Mouse (Mus musculus): ENCODE data around the gene Szrd1. TPM values are rescaled to one million over a fixed set of nuclear protein-coding genes. Genes with fewer than 3 reads are reported as not detected.
"Not testable (repeated sequence)": the region's sequence is repeated elsewhere in the genome, so short reads cannot be mapped to it uniquely, and the experiment has no call there.

The Szrd1 gene
- polyA plus RNA-seq, 1 experiment from 2014 or later, result 13.2 TPM

DNA sequence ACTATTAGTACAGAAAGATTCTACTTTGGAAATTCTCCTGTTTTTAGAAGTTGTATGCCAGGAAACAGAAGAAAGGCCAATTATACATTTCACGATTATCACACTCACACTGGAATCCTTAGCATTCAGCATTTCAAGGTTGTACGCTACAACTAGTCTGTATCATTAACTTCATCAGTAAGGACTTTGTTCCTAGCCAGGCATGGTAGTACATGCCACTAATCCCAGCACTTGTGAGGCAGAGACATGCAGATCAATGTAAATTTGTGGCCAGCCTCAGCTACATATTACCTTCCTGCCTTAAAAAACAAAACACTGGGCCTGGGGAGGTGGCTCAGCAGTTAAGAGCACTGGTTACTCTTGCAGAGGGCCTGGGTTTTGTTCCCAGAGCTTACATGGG lies 19.0 kb upstream of the Szrd1 start:
- 94% methylated on average over 2 of the region's 2 CpGs for WGBS

DNA sequence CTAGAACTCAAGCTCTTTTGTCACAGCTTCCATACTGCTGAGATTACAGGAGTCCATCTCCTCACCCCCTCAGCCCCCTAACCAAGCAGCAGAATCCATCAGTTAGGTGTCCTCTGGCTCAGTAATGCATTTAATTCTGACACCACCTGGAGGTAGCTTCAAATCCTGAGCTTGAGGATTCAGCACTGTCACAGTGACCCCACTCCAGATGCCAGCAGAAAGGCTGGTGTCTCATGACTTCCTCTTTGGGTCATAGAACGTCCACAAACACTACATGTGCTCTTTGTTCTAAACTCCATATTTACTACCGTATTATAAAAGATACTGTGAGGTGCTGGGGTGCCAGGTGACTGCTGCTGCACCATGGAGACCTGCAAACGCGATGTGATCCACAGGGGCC lies 17.9 kb upstream of the Szrd1 start:
- no peaks in the 10 kb centered on the region for H3K9me3 ChIP-seq (ENCODE audit: control insufficient read depth, low read length)
- no peak overlapping the region for H3K9ac ChIP-seq (replicated peaks; ENCODE audit: low read depth, low read length)
- H3K27me3 ChIP-seq (ENCODE audit: control insufficient read depth, insufficient read depth, low read length), result no peaks in the 10 kb centered on the region
- no peak overlapping the region for H3K4me2 ChIP-seq (ENCODE audit: low read depth, low read length)
- H3K4me3 ChIP-seq (ENCODE audit: low read depth, low read length), result no peak overlapping the region
- H3K36me3 ChIP-seq (ENCODE audit: control insufficient read depth, insufficient read depth, low read length), result no peaks in the 10 kb centered on the region
- H3K4me1 ChIP-seq (ENCODE audit: control insufficient read depth, insufficient read depth, low read length), result no peaks in the 10 kb centered on the region; the same call in 1 of the 2 replicates
- 72% methylated on average over 4 of the region's 4 CpGs for WGBS
- ATAC-seq (ENCODE audit: low read depth), result no peak
- no peak overlapping the region for H3K27ac ChIP-seq (ENCODE audit: low read depth, low read length)

More for the DNA sequence above, 19.0 kb upstream of the Szrd1 start:
- Histone ChIP-seq H3K27me3 (ENCODE audit: control insufficient read depth, insufficient read depth, low read length) (no peaks in the 10 kb centered on the region), H3K36me3 (ENCODE audit: control insufficient read depth, insufficient read depth, low read length) (no peaks in the 10 kb centered on the region), H3K4me1 (ENCODE audit: control insufficient read depth, insufficient read depth, low read length) (no peaks in the 10 kb centered on the region; the same call in 1 of the 2 replicates), H3K4me3 (ENCODE audit: low read depth, low read length) (no peak overlapping the region), H3K9ac (replicated peaks; ENCODE audit: low read depth, low read length) (no peak overlapping the region), H3K27ac (ENCODE audit: low read depth, low read length) (no peak overlapping the region), H3K4me2 (ENCODE audit: low read depth, low read length) (no peak overlapping the region), H3K9me3 (ENCODE audit: control insufficient read depth, low read length) (no peaks in the 10 kb centered on the region)
- ATAC-seq (ENCODE audit: low read depth), result no peak

DNA sequence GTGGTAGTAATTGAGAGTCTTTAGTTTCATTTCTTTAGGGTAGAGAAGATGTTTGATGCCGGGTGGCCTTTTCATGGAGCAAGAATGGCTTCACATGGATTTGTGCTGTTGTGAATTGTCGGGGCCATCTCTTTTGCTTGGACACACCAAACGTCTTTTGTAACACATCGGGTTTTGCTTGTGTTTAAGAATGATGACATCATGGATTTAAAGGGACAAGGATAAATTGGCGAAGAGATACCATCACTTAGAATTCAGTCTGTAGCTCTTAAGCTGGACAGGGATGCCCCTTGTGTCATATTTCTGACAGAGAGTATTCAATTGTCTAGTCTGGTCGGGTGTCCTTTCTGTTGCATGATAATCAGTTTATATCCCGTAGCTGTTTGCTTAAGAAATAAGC lies 9.5 kb upstream of the Szrd1 start:
- Histone ChIP-seq H3K9ac (replicated peaks; ENCODE audit: low read depth, low read length) (peak overlapping the region; percentile 96), H3K27ac (ENCODE audit: low read depth, low read length) (no peak overlapping the region)

DNA sequence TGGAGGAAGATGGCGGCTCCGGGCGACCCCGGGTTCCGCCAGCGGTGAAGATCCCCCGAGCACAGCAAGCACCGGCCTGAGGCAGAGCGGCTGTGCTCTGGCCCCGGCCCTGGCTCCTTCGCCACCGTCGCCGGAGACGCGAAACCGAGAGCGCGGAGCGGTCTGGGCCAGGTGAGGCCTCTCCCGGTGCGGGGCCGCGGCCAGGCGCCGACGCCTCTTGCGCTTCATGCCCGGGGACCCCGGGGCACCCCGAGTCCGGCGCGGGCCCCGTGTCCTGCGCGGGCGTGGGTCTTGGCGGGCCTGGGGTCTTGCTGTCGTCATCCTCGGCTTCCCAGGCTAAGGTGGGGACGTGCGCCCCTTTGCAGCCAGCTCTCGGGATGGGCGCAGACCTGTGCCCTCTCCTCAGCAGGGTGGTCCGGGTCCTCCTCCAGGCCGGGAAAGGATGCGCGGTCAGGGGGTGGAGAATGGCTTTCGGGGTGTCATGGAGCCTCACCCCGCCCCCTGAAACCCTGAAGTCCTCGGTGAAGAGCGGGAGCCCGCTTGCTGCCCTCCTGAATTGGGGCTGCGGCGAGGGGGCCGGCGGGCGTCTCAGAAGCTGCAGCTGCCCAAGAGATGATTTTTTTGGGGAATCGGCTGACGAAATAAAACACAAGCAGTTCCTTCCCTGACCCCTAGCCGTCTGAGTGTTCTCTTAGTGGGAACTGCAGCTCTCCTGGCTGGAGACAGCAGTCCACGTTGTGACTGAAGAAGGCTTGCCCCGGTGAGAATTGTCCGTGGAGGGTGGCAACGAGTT lies 8.6 kb upstream of the Szrd1 start:
- under 1% methylated on average over 59 of the region's 66 CpGs for WGBS
- peak; percentile 83 for ATAC-seq (ENCODE audit: low read depth)

More for the DNA sequence above, 9.5 kb upstream of the Szrd1 start:
- Histone ChIP-seq H3K36me3 (ENCODE audit: control insufficient read depth, insufficient read depth, low read length) (no peaks in the 10 kb centered on the region), H3K27me3 (ENCODE audit: control insufficient read depth, insufficient read depth, low read length) (no peaks in the 10 kb centered on the region), H3K4me1 (ENCODE audit: control insufficient read depth, insufficient read depth, low read length) (peaks cover 19% of the 10 kb centered on the region), H3K4me3 (ENCODE audit: low read depth, low read length) (peak overlapping the region; percentile 98), H3K9me3 (ENCODE audit: control insufficient read depth, low read length) (no peaks in the 10 kb centered on the region), H3K4me2 (ENCODE audit: low read depth, low read length) (peak overlapping the region; percentile 55)
- WGBS, result 23% methylated on average over 7 of the region's 7 CpGs
- no peak for ATAC-seq (ENCODE audit: low read depth)

DNA sequence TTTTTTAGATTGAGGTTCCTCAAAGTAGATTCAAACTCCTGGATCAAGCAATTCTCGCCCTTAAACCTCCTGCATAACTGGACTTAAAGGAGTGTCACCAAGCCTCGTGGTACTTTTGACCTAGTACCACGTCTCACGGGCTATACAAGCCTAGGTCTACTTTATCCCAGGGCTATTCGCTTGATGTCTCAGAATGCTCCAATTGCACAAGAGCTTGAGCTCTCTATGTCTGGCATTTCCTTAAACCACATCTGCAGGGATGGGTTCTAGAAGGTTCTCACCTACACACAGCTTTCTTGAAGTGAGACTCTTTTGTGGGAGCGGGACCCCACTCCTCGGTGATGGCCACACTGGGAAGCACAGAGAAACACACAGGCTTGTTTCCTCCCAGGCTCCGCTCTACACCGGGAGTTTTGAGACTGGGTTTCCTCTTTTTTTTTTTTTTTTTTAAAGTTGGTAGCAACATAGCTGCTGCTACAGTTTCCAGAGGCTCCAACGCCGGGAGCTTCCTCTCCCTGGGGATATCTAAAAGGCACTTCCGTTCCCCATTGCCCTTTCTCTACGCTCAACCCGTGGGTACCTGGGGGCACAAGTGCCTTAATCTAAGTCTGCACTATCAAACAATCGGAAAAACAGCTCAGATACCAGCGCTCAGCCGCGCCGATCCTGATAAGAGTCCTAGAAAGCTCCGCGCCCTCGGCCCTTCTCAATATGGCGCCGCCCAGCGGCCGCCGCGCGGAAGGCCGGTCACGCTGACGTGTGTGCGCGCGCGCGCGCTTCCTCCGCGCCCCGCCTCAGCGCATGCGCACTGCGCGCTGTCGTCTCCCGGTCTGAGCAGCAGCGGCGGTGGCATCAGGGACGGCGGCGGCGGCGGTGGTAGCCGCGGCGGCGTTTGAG lies 7.8 kb upstream of the Szrd1 start, which contains the start of gene Fbxo42:
Fbxo42 (plus strand) TSS at position 802 of the 897 bp plus-strand sequence.
- Histone ChIP-seq H3K27me3 (ENCODE audit: control insufficient read depth, insufficient read depth, low read length) (no peaks in the 10 kb centered on the region), H3K9ac (replicated peaks; ENCODE audit: low read depth, low read length) (peak within 1 kb of the TSS; percentile 96), H3K4me2 (ENCODE audit: low read depth, low read length) (peak within 1 kb of the TSS; percentile 55), H3K36me3 (ENCODE audit: control insufficient read depth, insufficient read depth, low read length) (no peaks in the 10 kb centered on the region), H3K4me1 (ENCODE audit: control insufficient read depth, insufficient read depth, low read length) (peaks cover 19% of the 10 kb centered on the region), H3K4me3 (ENCODE audit: low read depth, low read length) (peak within 1 kb of the TSS; percentile 98), H3K9me3 (ENCODE audit: control insufficient read depth, low read length) (no peaks in the 10 kb centered on the region), H3K27ac (ENCODE audit: low read depth, low read length) (peak within 1 kb of the TSS; percentile 89)
- WGBS, result 9% methylated on average over 58 of the region's 58 CpGs
- ATAC-seq (ENCODE audit: low read depth), result peak; percentile 83

More for the DNA sequence above, 8.6 kb upstream of the Szrd1 start:
- Histone ChIP-seq H3K4me2 (ENCODE audit: low read depth, low read length) (peak overlapping the region; percentile 55), H3K4me1 (ENCODE audit: control insufficient read depth, insufficient read depth, low read length) (peaks cover 19% of the 10 kb centered on the region), H3K9me3 (ENCODE audit: control insufficient read depth, low read length) (no peaks in the 10 kb centered on the region), H3K9ac (replicated peaks; ENCODE audit: low read depth, low read length) (peak overlapping the region; percentile 96), H3K27ac (ENCODE audit: low read depth, low read length) (peak overlapping the region; percentile 89), H3K27me3 (ENCODE audit: control insufficient read depth, insufficient read depth, low read length) (no peaks in the 10 kb centered on the region), H3K36me3 (ENCODE audit: control insufficient read depth, insufficient read depth, low read length) (no peaks in the 10 kb centered on the region), H3K4me3 (ENCODE audit: low read depth, low read length) (peak overlapping the region; percentile 98)

DNA sequence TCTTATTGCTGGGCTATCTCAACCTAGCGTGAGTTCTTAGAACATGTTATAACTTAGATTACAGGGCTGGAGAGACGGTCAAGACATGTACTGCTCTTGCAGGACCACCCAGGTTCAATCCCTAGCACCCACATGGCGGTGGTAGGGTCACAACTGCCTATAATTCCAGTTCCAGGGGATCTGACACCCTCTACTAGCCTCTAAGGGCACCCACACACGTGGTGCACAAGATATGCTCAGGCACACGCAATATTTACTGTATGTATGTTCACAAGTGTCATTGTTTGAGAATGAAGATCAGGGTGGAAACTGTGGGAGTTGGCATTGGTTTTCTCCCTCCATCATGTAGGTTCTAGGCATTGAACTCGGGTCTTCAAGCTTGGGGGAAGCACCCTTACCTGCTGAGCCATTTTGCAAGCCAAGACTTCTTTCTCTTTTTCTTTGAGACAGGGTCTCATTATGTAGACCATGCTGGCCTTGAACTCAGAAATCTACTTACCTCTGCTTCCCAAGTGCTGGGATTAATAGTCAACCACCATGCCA lies 7.0 kb upstream of the Szrd1 start:
- H3K36me3 ChIP-seq (ENCODE audit: control insufficient read depth, insufficient read depth, low read length), result no peaks in the 10 kb centered on the region
- ATAC-seq (ENCODE audit: low read depth), result no peak
- H3K27me3 ChIP-seq (ENCODE audit: control insufficient read depth, insufficient read depth, low read length), result no peaks in the 10 kb centered on the region
- no peak overlapping the region for H3K9ac ChIP-seq (replicated peaks; ENCODE audit: low read depth, low read length)
- no peaks in the 10 kb centered on the region for H3K9me3 ChIP-seq (ENCODE audit: control insufficient read depth, low read length)
- H3K4me3 ChIP-seq (ENCODE audit: low read depth, low read length), result no peak overlapping the region
- H3K4me1 ChIP-seq (ENCODE audit: control insufficient read depth, insufficient read depth, low read length), result peaks cover 19% of the 10 kb centered on the region
- no peak overlapping the region for H3K27ac ChIP-seq (ENCODE audit: low read depth, low read length)
- 93% methylated on average over 6 of the region's 6 CpGs for WGBS
- H3K4me2 ChIP-seq (ENCODE audit: low read depth, low read length), result no peak overlapping the region; the same call in 1 of the 2 replicates

DNA sequence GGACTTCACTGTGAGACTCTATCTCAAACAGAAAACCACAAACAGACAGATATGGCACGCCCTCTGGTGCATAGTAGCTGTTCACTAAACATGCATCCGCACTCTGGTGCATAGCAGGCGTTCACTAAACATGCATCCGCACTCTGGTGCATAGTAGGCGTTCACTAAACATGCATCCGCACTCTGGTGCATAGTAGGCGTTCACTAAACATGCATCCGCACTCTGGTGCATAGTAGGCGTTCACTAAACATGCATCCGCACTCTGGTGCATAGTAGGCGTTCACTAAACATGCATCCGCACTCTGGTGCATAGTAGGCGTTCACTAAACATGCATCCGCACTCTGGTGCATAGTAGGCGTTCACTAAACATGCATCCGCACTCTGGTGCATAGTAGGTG lies 5.5 kb upstream of the Szrd1 start:
- H3K4me2 ChIP-seq (ENCODE audit: low read depth, low read length); H3K27me3 ChIP-seq (ENCODE audit: control insufficient read depth, insufficient read depth, low read length); H3K9me3 ChIP-seq (ENCODE audit: control insufficient read depth, low read length); ATAC-seq (ENCODE audit: low read depth); H3K36me3 ChIP-seq (ENCODE audit: control insufficient read depth, insufficient read depth, low read length); H3K27ac ChIP-seq (ENCODE audit: low read depth, low read length); H3K4me3 ChIP-seq (ENCODE audit: low read depth, low read length); H3K9ac ChIP-seq (replicated peaks; ENCODE audit: low read depth, low read length): not testable (repeated sequence)
- 97% methylated on average over 7 of the region's 16 CpGs for WGBS
- H3K4me1 ChIP-seq (ENCODE audit: control insufficient read depth, insufficient read depth, low read length), result peaks cover 19% of the 10 kb centered on the region

DNA sequence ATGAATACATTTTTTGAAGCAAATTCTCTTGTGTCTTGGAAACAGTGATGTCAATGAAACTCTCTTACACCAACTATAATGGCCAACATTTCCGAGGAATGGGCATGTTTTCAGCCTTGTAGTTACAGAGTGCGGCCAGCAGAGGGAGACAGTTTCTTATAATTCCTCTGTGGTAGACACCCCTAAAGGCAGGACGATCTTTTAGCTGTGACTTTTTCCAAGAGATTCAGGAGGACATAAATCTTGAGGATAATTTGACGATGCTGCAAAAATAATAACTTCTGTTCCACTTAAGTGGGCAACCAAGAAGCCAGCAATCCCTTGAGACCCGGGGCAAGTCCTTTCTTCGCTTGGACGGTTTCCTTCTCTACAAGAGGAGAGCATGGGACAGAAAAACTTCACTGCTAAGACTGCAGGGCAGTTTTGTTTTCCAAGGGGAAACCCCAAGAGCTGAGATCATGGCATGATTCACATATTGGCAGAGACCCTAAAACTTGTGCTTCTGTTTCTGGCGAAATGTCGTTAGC lies 2.8 kb upstream of the Szrd1 start:
- Histone ChIP-seq H3K4me3 (ENCODE audit: low read depth, low read length) (no peak overlapping the region), H3K4me2 (ENCODE audit: low read depth, low read length) (no peak overlapping the region), H3K27ac (ENCODE audit: low read depth, low read length) (no peak overlapping the region), H3K4me1 (ENCODE audit: control insufficient read depth, insufficient read depth, low read length) (peaks cover 15% of the 10 kb centered on the region), H3K9ac (replicated peaks; ENCODE audit: low read depth, low read length) (no peak overlapping the region), H3K9me3 (ENCODE audit: control insufficient read depth, low read length) (no peaks in the 10 kb centered on the region), H3K36me3 (ENCODE audit: control insufficient read depth, insufficient read depth, low read length) (no peaks in the 10 kb centered on the region), H3K27me3 (ENCODE audit: control insufficient read depth, insufficient read depth, low read length) (no peaks in the 10 kb centered on the region; the same call in 1 of the 2 replicates)
- ATAC-seq (ENCODE audit: low read depth), result no peak
- 25% methylated on average over 9 of the region's 9 CpGs for WGBS

Measured in neural tube, embryonic 14.5 days (tissue).